Mouse (Mus musculus): ENCODE measurements around the gene Fam216b. TPM values are rescaled to one million over a fixed set of nuclear protein-coding genes. Genes with fewer than 3 reads are reported as not detected.

The Fam216b gene
- polyA plus RNA-seq, 1 experiment, result not detected

- H3K27me3 ChIP-seq (ENCODE audit: control insufficient read depth), result no peaks in the 10 kb centered on the region
- H3K4me1 ChIP-seq (ENCODE audit: control insufficient read depth), result no peaks in the 10 kb centered on the region
- H3K9me3 ChIP-seq (ENCODE audit: control insufficient read depth, low read length), result peaks cover under 1% of the 10 kb centered on the region
- no peak overlapping the region for H3K4me3 ChIP-seq (replicated peaks)
- H3K36me3 ChIP-seq (ENCODE audit: control insufficient read depth), result no peaks in the 10 kb centered on the region
- TF ChIP-seq TAL1 (IDR thresholded peaks at IDR 0.05; ENCODE audit: low read length), result no peak
- no peak for TF ChIP-seq GATA1 (IDR thresholded peaks at IDR 0.05; ENCODE audit: low read length)
Observed at GRCm38 (mm10) chr14:78057362-78057761, 31.4 kb downstream of the Fam216b start.

- Histone ChIP-seq H3K9me3 (ENCODE audit: control insufficient read depth, low read length) (no peaks in the 10 kb centered on the region; the same call in none of the 2 replicates), H3K4me3 (replicated peaks) (no peak overlapping the region), H3K36me3 (ENCODE audit: control insufficient read depth) (no peaks in the 10 kb centered on the region), H3K4me1 (ENCODE audit: control insufficient read depth) (no peaks in the 10 kb centered on the region), H3K27me3 (ENCODE audit: control insufficient read depth) (no peaks in the 10 kb centered on the region)
- no peak for TF ChIP-seq TAL1 (IDR thresholded peaks at IDR 0.05; ENCODE audit: low read length)
- no peak for TF ChIP-seq GATA1 (IDR thresholded peaks at IDR 0.05; ENCODE audit: low read length)
Observed at GRCm38 (mm10) chr14:78056371-78056770, 32.4 kb downstream of the Fam216b start.

GRCm38 (mm10) chr14:78048674-78049073 lies 40.1 kb downstream of the Fam216b start:
- no peak for TF ChIP-seq GATA1 (IDR thresholded peaks at IDR 0.05; ENCODE audit: low read length)
- TF ChIP-seq TAL1 (IDR thresholded peaks at IDR 0.05; ENCODE audit: low read length), result no peak
- Histone ChIP-seq H3K27me3 (ENCODE audit: control insufficient read depth) (no peaks in the 10 kb centered on the region), H3K4me3 (replicated peaks) (no peak overlapping the region), H3K4me1 (ENCODE audit: control insufficient read depth) (no peaks in the 10 kb centered on the region), H3K36me3 (ENCODE audit: control insufficient read depth) (no peaks in the 10 kb centered on the region), H3K9me3 (ENCODE audit: control insufficient read depth, low read length) (no peaks in the 10 kb centered on the region; the same call in 1 of the 2 replicates)

GRCm38 (mm10) chr14:78048258-78048657 lies 40.5 kb downstream of the Fam216b start:
- Histone ChIP-seq H3K9me3 (ENCODE audit: control insufficient read depth, low read length) (no peaks in the 10 kb centered on the region; the same call in 1 of the 2 replicates), H3K36me3 (ENCODE audit: control insufficient read depth) (no peaks in the 10 kb centered on the region)
- no peak for TF ChIP-seq TAL1 (IDR thresholded peaks at IDR 0.05; ENCODE audit: low read length)
- TF ChIP-seq GATA1 (IDR thresholded peaks at IDR 0.05; ENCODE audit: low read length), result no peak

GRCm38 (mm10) chr14:78043079-78043478 lies 45.7 kb downstream of the Fam216b start:
- Histone ChIP-seq H3K9me3 (ENCODE audit: control insufficient read depth, low read length) (peaks cover 4% of the 10 kb centered on the region; the same call in 1 of the 2 replicates), H3K4me1 (ENCODE audit: control insufficient read depth) (no peaks in the 10 kb centered on the region), H3K4me3 (replicated peaks) (no peak overlapping the region), H3K27me3 (ENCODE audit: control insufficient read depth) (no peaks in the 10 kb centered on the region), H3K36me3 (ENCODE audit: control insufficient read depth) (no peaks in the 10 kb centered on the region)
- no peak for TF ChIP-seq TAL1 (IDR thresholded peaks at IDR 0.05; ENCODE audit: low read length)
- no peak for TF ChIP-seq GATA1 (IDR thresholded peaks at IDR 0.05; ENCODE audit: low read length)

More at GRCm38 (mm10) chr14:78048258-78048657, 40.5 kb downstream of the Fam216b start:
- Histone ChIP-seq H3K4me1 (ENCODE audit: control insufficient read depth) (no peaks in the 10 kb centered on the region), H3K4me3 (replicated peaks) (no peak overlapping the region), H3K27me3 (ENCODE audit: control insufficient read depth) (no peaks in the 10 kb centered on the region)

- Histone ChIP-seq H3K27me3 (ENCODE audit: control insufficient read depth) (no peaks in the 10 kb centered on the region), H3K4me3 (replicated peaks) (no peak overlapping the region), H3K36me3 (ENCODE audit: control insufficient read depth) (no peaks in the 10 kb centered on the region), H3K9me3 (ENCODE audit: control insufficient read depth, low read length) (peaks cover 7% of the 10 kb centered on the region; the same call in 1 of the 2 replicates), H3K4me1 (ENCODE audit: control insufficient read depth) (no peaks in the 10 kb centered on the region)
- TF ChIP-seq TAL1 (IDR thresholded peaks at IDR 0.05; ENCODE audit: low read length) (no peak), GATA1 (IDR thresholded peaks at IDR 0.05; ENCODE audit: low read length) (no peak)
Observed at GRCm38 (mm10) chr14:78041886-78042526, 46.8 kb downstream of the Fam216b start.

GRCm38 (mm10) chr14:78040643-78041042 lies 48.2 kb downstream of the Fam216b start:
- H3K4me1 ChIP-seq (ENCODE audit: control insufficient read depth), result no peaks in the 10 kb centered on the region
- H3K36me3 ChIP-seq (ENCODE audit: control insufficient read depth), result no peaks in the 10 kb centered on the region
- peaks cover 7% of the 10 kb centered on the region; the same call in 1 of the 2 replicates for H3K9me3 ChIP-seq (ENCODE audit: control insufficient read depth, low read length)

GRCm38 (mm10) chr14:78038876-78039275 lies 49.9 kb downstream of the Fam216b start:
- no peak for TF ChIP-seq GATA1 (IDR thresholded peaks at IDR 0.05; ENCODE audit: low read length)
- TF ChIP-seq TAL1 (IDR thresholded peaks at IDR 0.05; ENCODE audit: low read length), result no peak
- peaks cover 7% of the 10 kb centered on the region; the same call in 1 of the 2 replicates for H3K9me3 ChIP-seq (ENCODE audit: control insufficient read depth, low read length)
- no peak overlapping the region for H3K4me3 ChIP-seq (replicated peaks)
- H3K4me1 ChIP-seq (ENCODE audit: control insufficient read depth), result no peaks in the 10 kb centered on the region
- H3K36me3 ChIP-seq (ENCODE audit: control insufficient read depth), result no peaks in the 10 kb centered on the region
- H3K27me3 ChIP-seq (ENCODE audit: control insufficient read depth), result no peaks in the 10 kb centered on the region

More at GRCm38 (mm10) chr14:78040643-78041042, 48.2 kb downstream of the Fam216b start:
- Histone ChIP-seq H3K4me3 (replicated peaks) (no peak overlapping the region), H3K27me3 (ENCODE audit: control insufficient read depth) (no peaks in the 10 kb centered on the region)
- TF ChIP-seq GATA1 (IDR thresholded peaks at IDR 0.05; ENCODE audit: low read length) (no peak), TAL1 (IDR thresholded peaks at IDR 0.05; ENCODE audit: low read length) (no peak)

Other genes with a start within 250 kb of the Fam216b start
- 1.5 and 1.8 TPM in 2 replicates for gene Dnajc15, start 213.9 kb downstream of the Fam216b start, polyA plus RNA-seq (2012)
- 0.08 TPM in 1 of 2 replicates, not detected in the other for gene Epsti1, start 184.8 kb downstream of the Fam216b start, polyA plus RNA-seq (2012)
- gene Tnfsf11, start 219.0 kb upstream of the Fam216b start, polyA plus RNA-seq (2012), result not detected in 2 replicates